Mouse (Mus musculus) adrenal gland, postnatal 10 days (tissue): ENCODE data around the gene Cadm1. TPM values are rescaled to one million over a fixed set of nuclear protein-coding genes. Genes with fewer than 3 reads are reported as not detected.

Experiments used
- DNase-seq: peaks from one replicate; pipeline ENCODE4 v3.0.0; 2021; ENCODE audit warnings: mixed read lengths
- total RNA-seq, 2 experiments: library from RNA; stranded (reverse); gene quantifications; 2 replicates each; pipeline ENCODE4 v1.2.3; 2021

The Cadm1 gene
- total RNA-seq, 2 experiments from 2014 or later: 32.0 to 39.5 TPM

DNA sequence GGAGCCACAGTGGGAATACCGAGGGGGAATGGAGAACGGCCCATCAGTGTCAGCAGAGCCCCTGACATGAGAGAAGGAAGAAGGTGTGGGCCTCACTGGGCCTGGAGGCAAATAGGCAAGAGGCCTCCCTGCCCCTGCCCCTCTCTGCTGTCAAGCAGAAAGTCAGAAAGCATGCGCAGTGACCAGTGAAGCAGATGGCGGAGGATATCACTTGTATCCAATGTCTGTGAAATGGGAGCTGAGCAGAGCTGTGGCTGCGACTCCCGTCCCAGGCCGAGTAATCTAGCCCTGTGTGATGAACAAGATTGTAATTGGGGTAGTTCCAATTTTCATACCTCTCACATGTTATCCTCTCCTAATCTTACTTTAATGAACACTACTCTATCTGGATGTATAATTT lies 337.5 kb downstream of the Cadm1 start:
- no peak for DNase-seq

DNA sequence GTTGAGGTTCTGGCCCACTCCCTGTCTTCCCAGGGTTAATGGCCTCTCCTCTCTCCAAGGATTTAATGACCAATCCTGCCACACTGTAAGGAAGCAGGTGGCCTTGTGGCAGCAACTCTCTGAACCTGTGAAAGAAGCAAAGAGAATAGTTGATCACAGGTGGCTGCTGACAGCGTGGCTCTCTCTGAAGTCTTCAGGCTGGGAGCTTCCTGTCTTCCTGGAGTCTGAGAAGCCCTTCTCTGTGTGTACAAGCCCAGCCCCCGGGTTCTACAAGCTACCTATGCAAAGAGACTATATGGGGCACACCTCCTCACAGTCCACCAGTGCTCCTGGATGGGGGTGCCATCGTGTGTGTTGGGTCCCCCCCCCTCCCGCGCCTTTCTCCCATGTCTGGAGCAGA lies 339.7 kb downstream of the Cadm1 start:
- no peak for DNase-seq

DNA sequence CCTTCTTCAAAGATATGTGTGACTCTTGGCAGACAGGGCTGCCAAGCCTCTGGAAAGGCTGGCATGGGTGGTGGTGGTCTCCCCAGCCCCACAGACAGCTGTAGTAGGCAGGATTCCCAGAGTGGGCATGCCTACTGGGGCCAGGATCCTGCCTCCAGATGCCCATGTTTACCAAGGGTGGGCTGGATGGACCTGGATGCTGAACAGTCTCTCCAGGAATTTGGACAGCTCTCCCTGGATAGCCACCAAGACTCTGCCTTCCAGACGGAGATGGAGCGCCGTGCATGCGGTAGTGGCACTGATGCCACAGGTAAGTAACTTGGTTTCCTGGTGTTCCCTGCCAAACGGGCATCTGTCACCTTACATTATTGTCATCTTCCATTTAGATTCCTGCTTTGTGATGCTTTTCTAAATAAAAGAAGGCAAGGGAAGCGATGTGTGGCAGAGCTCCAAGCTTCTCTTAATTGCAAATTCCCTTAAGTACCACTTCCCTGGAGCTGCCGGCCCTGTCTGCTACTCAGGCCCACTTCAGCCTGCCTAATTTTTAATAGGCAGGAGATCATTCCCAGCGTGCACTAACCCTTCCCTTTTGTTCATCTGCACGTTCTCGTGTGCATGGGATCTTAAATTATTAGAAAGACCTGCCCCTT lies 346.7 kb downstream of the Cadm1 start:
- no peak for DNase-seq

DNA sequence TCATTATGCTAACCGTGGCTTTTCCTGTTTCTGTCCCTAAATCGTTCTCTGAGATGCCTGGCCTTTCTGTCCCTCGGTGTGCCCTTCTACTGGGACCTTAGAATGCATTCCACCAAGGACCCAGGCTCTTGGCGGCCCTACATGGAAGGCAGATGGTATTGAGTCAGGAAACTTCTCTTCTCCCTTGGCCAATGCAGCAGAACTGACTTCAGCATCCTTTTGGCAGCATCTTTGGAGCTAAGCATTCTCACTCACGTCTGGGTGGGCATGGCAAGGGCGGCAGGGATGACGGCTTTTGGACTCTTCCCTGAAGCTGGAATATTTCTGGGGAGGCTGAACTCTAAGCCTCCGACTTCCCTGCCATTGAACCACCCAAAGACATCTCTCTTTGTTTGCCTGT lies 350.2 kb downstream of the Cadm1 start:
- DNase-seq: no peak

DNA sequence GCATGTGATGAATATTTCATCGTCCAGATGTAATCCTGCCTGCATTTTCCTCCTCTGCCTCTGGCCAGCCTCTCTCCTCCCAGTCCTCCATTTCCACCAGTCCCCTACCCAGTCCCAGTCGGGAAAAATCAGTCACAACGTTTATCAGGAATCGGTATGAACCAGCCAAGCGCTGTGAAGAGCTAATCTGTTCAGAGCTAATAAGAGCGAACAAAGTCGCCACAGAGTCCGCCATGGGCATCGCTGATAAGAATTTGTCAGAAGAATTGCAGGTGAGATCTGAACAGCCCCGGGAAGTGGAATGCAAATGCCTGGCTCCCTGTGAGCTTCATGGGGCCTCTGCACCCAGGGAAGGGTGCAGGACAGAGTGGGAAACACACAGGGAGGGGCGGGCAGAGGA lies 352.4 kb downstream of the Cadm1 start:
- no peak for DNase-seq

DNA sequence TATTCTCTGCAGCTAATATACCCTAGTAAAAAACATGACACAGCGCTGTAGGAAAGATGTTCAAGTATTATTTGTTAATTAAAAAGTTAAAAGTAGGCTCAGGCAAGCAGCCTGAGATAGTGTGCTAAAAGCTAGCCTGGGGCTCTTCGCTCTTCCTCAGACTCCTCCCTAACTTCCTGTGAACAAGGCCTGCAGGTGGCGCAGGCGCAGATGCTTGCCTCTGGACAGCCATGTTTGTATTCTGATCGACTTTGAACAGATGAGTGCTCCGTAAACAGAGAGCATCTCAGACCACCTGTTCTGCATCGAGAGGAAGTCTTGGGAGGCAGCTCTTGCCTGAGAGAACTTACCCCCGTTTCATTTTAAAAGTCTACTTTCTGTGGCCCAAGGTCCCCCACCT lies 361.7 kb downstream of the Cadm1 start:
- DNase-seq: no peak

DNA sequence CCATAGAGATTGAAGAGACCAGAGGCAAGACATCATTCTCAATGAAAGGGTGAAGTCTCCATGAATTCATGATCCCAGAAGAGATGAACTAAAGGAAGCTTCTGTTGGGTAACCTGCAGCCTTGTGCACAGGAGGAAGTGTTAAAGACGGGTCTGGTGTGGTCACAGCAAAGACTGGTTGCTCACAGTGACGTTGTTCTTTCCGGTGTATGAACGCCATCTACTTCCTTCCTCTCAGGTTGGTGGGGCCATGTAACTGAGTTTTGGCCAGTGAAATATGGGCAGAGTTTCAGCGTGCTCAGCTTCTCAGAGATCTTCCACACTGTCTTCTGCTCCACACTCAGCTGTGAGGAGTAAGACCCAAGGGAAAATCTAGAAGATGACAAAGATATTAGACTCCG lies 363.0 kb downstream of the Cadm1 start:
- DNase-seq: no peak

DNA sequence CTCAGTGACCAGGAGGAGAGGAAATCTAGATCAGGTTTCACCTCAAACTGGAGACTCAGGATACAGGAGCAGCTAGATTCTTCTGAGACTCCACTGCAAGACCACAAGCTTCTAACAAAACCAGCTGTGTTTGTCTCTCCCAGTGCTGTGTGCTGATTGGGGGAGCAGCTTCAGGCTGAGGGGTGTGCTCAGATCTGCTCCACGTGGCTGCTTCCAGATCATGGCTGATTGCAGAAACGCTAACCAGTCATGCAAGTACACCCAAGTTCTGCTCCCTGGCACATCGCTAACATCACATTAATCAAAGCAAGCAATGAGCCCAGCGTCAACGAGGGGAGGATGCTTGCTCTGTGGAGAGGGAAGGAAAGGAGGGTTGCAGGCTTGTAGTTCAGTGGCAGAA lies 364.1 kb downstream of the Cadm1 start:
- no peak for DNase-seq

DNA sequence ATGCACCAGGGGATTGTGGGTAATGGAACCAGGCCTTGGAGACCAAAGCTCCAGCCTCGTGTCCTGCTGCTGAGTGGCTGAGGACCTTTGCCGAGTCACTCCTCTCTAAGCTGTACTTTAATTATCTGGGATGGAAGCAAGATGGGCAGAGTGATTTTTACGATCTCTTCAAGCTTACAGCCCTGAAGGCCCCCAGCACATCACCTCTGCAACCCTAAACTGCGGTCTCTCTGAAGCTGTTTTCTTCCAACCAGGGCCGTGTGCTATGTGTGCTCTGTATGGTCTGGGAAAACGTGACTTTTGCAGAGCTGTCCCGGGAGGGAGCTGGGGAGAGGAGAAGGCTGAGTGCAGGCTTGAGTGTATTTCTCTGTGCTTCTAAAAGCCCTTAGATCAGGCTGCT lies 364.7 kb downstream of the Cadm1 start:
- no peak for DNase-seq

DNA sequence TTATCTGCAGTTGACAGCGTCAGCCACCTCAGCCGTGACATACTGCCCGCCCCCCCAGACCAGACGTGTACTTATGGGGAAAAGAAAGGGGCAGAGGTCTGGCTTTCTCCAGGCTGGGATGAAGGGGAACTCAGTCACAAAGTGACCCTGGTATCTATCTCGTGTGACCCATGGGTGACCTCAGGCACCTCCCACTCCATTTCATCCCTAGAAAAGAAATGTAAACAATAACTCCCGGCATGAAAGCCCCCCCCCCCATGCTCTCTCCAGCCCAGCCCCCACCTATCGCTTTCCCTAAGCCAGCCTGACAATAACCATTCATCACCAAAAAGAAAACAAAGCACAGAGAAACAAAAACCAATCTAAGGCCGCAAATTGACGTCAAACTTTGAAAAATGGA lies 365.1 kb downstream of the Cadm1 start:
- no peak for DNase-seq

DNA sequence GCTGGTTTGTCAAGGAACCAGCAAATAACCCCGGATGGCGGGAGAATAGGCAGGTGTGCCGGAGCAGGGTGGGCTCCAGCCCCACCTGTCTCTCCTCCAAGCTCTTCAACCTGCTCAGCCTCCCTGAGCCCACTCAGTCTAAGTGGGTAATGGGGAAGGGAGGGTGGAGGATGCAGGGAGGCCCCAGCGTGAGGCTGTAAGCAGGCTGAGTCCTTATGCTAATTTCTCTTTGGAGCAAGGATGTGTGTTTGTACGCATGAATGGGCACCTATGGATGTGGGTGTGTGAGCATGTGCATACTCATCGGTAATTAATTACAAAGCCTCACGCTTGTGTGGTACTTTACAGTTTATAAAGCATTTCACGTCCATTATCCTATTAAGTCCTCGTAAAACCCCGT lies 370.8 kb downstream of the Cadm1 start:
- no peak for DNase-seq

DNA sequence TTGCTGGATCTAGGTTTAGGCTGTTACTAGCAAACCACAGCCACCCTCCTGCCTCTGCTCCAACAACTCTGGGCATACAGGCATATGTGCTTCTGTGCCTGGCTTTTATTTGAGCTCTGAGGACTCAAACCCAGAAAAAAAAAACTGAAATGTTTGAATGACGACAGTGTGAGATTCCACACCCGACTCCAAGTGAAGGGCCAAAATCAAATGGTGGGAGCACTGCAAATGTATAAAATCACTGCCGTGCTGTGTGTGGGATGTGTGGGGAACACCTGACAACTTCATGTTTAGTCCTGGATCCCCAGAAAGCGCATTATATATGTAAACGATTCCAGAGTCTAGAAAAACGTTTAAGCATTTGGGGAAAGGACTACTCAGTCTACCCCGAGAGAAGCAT lies 373.7 kb downstream of the Cadm1 start:
- no peak for DNase-seq

DNA sequence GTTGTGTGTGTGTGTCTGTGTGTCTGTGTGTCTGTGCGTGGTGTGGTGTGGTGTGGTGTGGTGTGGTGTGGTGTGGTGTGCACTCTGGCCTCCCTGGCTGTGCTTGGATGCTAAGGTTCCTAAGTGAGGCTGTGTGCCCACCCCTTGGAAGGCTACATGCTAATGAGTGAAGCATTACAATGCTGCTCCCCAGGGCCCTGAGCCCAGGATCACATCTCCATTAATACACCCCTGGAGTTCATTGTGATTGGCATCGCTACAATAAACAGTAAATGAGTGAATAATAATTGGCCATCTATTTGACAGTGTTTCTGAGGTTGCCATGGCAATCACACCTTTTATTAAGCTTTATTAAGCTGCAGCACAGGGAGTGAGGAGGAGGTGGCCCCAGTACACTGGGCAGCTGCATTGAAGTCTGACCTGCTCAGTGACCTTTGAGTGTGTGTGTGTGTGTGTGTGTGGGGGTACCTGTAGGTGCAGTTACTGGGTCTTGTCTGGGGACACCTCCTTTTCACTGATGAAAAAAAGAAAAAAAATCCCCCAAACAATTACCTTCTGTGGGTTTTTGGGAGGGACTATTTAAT lies 374.5 kb downstream of the Cadm1 start:
- DNase-seq: no peak

DNA sequence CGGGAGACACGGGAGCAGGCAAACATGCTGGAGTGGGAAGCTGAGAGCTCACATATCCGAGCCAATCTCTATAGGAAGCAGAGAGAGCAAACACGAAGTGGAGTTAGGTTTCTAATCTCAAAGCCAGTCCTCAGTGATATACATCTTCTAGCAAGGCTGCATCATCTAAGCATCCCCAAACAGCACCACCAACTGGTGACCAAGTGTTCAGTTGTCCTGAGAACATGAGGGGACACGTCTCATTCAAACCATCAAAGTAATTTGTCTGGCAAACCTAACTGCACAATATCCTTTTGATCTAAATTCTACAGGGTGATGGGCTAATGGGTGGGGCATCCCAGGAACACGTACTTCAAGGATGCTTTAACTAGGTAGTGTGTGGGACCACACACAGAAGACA lies 376.5 kb downstream of the Cadm1 start:
- DNase-seq: no peak
